Mouse (Mus musculus): ENCODE measurements around the gene Calml4. TPM values are rescaled to one million over a fixed set of nuclear protein-coding genes. Genes with fewer than 3 reads are reported as not detected.
A peak's percentile ranks its signal among the peaks of the same experiment; 100 is the strongest.
"Not testable (repeated sequence)": the region's sequence is repeated elsewhere in the genome, so short reads cannot be mapped to it uniquely, and the experiment has no call there.

Calml4 gene
- polyA plus RNA-seq, 1 experiment from 2014 or later, result 4.5 TPM

DNA sequence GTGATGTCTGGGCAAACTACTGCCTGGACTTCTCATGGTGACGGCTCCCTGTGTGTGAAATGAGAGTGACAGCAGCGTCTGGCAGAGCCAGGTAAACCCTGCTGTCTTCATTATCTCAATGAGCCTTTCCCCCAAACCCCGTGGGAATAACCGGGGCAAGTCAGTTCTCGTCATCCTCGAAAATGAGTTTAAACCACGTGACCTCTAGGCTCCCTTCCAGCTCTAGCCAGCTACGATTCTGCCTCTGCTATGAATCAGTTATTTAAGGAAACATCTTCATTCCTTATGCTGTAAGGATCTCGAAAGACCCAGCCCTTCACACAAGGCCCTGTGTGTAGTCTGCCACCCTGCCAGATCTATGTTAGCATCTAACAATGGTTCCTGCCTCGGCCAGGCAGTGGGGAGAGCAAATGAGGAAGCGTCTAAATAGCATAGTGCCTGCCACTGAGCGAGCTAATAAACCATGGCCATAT is 40.7 kb upstream of the Calml4 start:
- no peaks in the 10 kb centered on the region for H3K27me3 ChIP-seq (ENCODE audit: control insufficient read depth, insufficient read depth, low read length)
- H3K9me3 ChIP-seq (ENCODE audit: control insufficient read depth, low read length), result no peaks in the 10 kb centered on the region
- no peak for DNase-seq (ENCODE audit: low spot score)
- H3K4me2 ChIP-seq (replicated peaks; ENCODE audit: low read depth, low read length), result no peak overlapping the region
- no peak overlapping the region for H3K9ac ChIP-seq (ENCODE audit: low read depth, low read length)
- H3K36me3 ChIP-seq (ENCODE audit: control insufficient read depth, insufficient read depth, low read length), result no peaks in the 10 kb centered on the region
- H3K4me3 ChIP-seq (ENCODE audit: low read depth, low read length), result no peak overlapping the region
- H3K4me1 ChIP-seq (replicated peaks; ENCODE audit: control insufficient read depth, insufficient read depth, low read length), result no peaks in the 10 kb centered on the region
- WGBS, result 70% methylated on average over 12 of the region's 12 CpGs
- no peak overlapping the region for H3K27ac ChIP-seq (ENCODE audit: low read depth, low read length)
- ATAC-seq (ENCODE audit: low FRiP score), result no peak

DNA sequence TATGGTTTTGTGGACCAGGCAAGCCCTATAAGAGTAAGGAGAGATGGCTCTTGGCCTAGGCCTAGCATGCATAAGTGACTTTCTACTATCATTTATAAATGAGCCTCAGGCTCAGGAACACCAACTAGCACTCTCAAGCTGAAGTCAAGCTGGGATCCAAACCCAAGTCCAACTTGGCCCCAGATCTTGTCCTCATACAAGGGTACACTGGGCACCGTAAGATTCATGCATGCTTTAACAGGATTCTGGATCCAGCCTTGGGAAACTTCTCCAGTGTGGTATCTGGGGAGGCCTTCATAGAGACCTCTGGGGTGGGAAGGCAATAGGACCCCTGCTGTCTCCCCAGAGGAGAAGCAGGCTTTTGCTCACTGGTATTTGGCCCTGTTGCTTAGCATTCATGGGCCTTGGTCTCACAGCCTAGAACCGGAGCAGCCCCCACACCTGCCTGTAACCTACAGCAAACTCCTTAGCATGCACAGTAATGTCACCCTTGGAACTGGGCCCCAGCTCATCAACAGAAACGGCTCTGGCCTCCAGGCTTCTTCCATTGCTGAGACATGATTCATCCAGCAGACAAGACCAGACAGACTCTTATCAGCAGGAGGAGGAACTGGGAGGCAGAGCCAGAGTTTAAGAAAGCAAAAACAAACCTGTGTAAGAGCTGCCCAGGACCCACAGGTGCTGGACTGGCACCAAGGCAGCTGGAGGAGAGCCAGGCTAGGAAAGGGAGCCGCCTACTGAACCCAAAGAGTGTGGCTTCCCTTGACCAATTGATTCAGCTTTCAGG is 39.9 kb upstream of the Calml4 start:
- Histone ChIP-seq H3K36me3 (ENCODE audit: control insufficient read depth, insufficient read depth, low read length) (no peaks in the 10 kb centered on the region), H3K9ac (ENCODE audit: low read depth, low read length) (no peak overlapping the region), H3K27me3 (ENCODE audit: control insufficient read depth, insufficient read depth, low read length) (no peaks in the 10 kb centered on the region), H3K27ac (ENCODE audit: low read depth, low read length) (no peak overlapping the region), H3K4me2 (replicated peaks; ENCODE audit: low read depth, low read length) (no peak overlapping the region), H3K4me3 (ENCODE audit: low read depth, low read length) (no peak overlapping the region), H3K9me3 (ENCODE audit: control insufficient read depth, low read length) (no peaks in the 10 kb centered on the region), H3K4me1 (replicated peaks; ENCODE audit: control insufficient read depth, insufficient read depth, low read length) (no peaks in the 10 kb centered on the region)
- DNase-seq (ENCODE audit: low spot score) (no peak), ATAC-seq (ENCODE audit: low FRiP score) (no peak)
- WGBS, result 89% methylated on average over 4 of the region's 4 CpGs

DNA sequence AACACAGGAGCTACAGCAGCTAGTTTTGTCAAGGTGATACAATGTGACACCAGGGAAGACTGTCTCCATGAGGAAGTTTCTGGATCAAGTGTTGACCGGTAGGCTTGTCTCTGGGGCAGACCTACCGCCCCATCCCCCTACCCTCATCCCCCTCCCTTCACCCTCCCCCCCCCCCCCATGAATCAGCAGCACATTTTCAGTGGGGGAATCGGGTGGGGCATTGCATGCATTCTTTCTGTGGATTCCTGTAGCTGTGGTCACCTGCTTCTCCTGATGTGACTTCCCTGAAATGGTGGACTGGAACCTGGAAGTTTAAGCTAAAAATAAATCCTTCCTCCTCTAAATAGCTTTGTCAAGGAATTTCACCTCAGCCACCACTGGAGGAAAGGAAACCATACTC is 38.4 kb upstream of the Calml4 start:
- H3K27me3 ChIP-seq (ENCODE audit: control insufficient read depth, insufficient read depth, low read length), result no peaks in the 10 kb centered on the region
- DNase-seq (ENCODE audit: low spot score), result no peak
- H3K4me1 ChIP-seq (replicated peaks; ENCODE audit: control insufficient read depth, insufficient read depth, low read length), result no peaks in the 10 kb centered on the region
- WGBS, result 84% methylated on average over 3 of the region's 3 CpGs
- H3K4me3 ChIP-seq (ENCODE audit: low read depth, low read length), result no peak overlapping the region
- no peak overlapping the region for H3K4me2 ChIP-seq (replicated peaks; ENCODE audit: low read depth, low read length)
- no peaks in the 10 kb centered on the region for H3K9me3 ChIP-seq (ENCODE audit: control insufficient read depth, low read length)
- ATAC-seq (ENCODE audit: low FRiP score), result no peak
- no peaks in the 10 kb centered on the region for H3K36me3 ChIP-seq (ENCODE audit: control insufficient read depth, insufficient read depth, low read length)
- no peak overlapping the region for H3K9ac ChIP-seq (ENCODE audit: low read depth, low read length)
- H3K27ac ChIP-seq (ENCODE audit: low read depth, low read length), result no peak overlapping the region

DNA sequence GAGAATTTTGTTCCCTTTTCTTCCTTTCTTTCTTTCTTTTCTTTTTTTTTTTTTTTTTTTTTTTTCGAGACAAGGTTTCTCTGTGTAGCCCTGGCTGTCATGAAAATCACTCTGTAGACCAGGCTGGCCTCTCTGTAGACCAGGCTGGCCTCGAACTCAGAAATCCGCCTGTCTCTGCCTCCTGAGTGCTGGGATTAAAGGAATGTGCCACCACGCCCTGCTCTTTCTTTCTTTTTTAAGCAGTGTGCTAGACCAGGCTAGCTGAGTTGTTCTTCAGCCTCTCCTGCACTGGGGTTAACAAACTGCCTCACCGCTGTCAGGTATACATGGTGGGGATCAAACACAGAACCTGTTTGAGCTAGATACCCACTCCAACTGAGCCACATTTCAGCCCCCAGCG is 38.0 kb upstream of the Calml4 start:
- not testable (repeated sequence) for ATAC-seq (ENCODE audit: low FRiP score)

DNA sequence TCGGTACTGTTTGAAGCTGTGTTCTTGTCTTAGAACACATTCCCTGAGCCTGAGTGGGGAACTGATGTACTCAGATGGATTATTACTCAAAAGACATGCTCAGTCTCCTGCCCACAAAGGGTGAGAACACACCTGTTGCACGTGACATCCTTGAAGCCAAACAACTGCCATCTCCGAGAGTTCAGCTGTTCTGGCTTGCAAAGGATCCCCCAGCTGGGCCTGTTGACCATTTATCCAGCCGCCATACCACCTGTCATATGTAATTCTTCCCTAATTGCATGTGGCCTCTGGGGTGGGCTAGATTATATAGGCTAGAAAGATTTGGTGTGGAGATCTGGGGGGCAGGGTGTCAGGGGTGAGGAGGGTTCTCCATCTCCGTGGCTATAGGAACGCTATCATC is 37.1 kb upstream of the Calml4 start:
- H3K4me1 ChIP-seq (replicated peaks; ENCODE audit: control insufficient read depth, insufficient read depth, low read length), result no peaks in the 10 kb centered on the region; the same call in 1 of the 2 replicates
- H3K4me3 ChIP-seq (ENCODE audit: low read depth, low read length), result no peak overlapping the region
- no peaks in the 10 kb centered on the region for H3K36me3 ChIP-seq (ENCODE audit: control insufficient read depth, insufficient read depth, low read length)
- no peak overlapping the region for H3K27ac ChIP-seq (ENCODE audit: low read depth, low read length)
- WGBS, result 85% methylated on average over 6 of the region's 6 CpGs
- H3K9me3 ChIP-seq (ENCODE audit: control insufficient read depth, low read length), result no peaks in the 10 kb centered on the region
- no peak overlapping the region for H3K9ac ChIP-seq (ENCODE audit: low read depth, low read length)
- ATAC-seq (ENCODE audit: low FRiP score) (no peak), DNase-seq (ENCODE audit: low spot score) (no peak)
- no peak overlapping the region for H3K4me2 ChIP-seq (replicated peaks; ENCODE audit: low read depth, low read length)
- no peaks in the 10 kb centered on the region for H3K27me3 ChIP-seq (ENCODE audit: control insufficient read depth, insufficient read depth, low read length)

More for the DNA sequence above, 38.0 kb upstream of the Calml4 start:
- not testable (repeated sequence) for H3K4me2 ChIP-seq (replicated peaks; ENCODE audit: low read depth, low read length); H3K36me3 ChIP-seq (ENCODE audit: control insufficient read depth, insufficient read depth, low read length); H3K4me3 ChIP-seq (ENCODE audit: low read depth, low read length); H3K27ac ChIP-seq (ENCODE audit: low read depth, low read length); H3K9ac ChIP-seq (ENCODE audit: low read depth, low read length); DNase-seq (ENCODE audit: low spot score); H3K9me3 ChIP-seq (ENCODE audit: control insufficient read depth, low read length); H3K4me1 ChIP-seq (replicated peaks; ENCODE audit: control insufficient read depth, insufficient read depth, low read length); H3K27me3 ChIP-seq (ENCODE audit: control insufficient read depth, insufficient read depth, low read length)
- WGBS, result 82% methylated on average over 6 of the region's 6 CpGs

DNA sequence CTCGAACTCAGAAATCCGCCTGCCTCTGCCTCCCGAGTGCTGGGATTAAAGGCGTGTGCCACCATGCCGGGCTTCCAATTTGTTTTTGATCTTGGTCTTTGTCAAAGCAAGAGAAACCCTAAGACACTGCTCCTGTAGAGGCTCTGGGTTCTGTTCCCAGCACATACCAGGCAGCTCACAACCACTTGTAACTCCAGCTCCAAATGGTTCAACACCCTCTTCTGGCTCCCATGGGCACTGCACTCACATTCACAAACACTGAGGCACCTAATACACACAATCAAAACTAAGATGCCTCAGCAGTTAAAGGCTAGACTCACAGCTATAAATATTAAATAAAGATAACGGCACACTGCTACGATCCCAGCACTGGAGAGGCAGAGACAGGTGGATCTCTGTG is 36.1 kb upstream of the Calml4 start:
- DNase-seq (ENCODE audit: low spot score) (no peak), ATAC-seq (ENCODE audit: low FRiP score) (no peak)
- H3K27ac ChIP-seq (ENCODE audit: low read depth, low read length), result no peak overlapping the region
- H3K9me3 ChIP-seq (ENCODE audit: control insufficient read depth, low read length), result no peaks in the 10 kb centered on the region
- H3K4me2 ChIP-seq (replicated peaks; ENCODE audit: low read depth, low read length), result no peak overlapping the region
- no peak overlapping the region for H3K4me3 ChIP-seq (ENCODE audit: low read depth, low read length)
- no peaks in the 10 kb centered on the region for H3K36me3 ChIP-seq (ENCODE audit: control insufficient read depth, insufficient read depth, low read length)
- 95% methylated on average over 7 of the region's 7 CpGs for WGBS
- H3K9ac ChIP-seq (ENCODE audit: low read depth, low read length), result no peak overlapping the region
- H3K27me3 ChIP-seq (ENCODE audit: control insufficient read depth, insufficient read depth, low read length), result no peaks in the 10 kb centered on the region
- H3K4me1 ChIP-seq (replicated peaks; ENCODE audit: control insufficient read depth, insufficient read depth, low read length), result no peaks in the 10 kb centered on the region; the same call in 1 of the 2 replicates

DNA sequence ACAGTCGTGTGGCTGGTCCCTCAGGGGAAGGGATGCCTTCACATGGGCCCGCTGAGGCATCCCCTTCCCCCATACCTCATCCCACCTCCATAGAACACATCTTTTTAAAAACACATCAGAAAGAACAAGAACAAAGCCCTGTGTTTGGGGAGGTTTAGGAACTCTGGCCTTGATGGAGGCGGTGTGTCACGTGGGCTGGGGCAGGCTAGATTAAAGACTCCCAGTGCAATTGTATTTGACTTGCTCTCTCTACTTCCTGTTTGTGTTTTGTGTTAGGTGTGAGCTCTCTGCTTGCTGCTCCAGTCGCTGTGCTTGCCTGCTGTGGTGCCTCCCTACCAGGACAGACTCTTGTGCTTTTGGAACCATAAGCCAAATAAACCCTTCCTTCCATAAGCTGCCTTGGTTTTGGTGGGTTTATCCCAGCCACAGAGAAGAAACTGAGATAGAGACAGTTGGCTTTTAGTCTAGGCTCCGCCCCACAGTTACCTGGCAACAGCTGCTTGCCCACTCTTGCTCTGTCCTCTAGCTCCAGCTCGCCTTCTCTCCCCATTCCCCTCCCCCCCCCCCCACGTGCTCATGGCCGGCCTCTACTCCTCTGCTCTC is 32.0 kb upstream of the Calml4 start:
- 5% methylated on average over 9 of the region's 9 CpGs for WGBS
- no peak overlapping the region for H3K9ac ChIP-seq (ENCODE audit: low read depth, low read length)
- no peak overlapping the region for H3K27ac ChIP-seq (ENCODE audit: low read depth, low read length)
- no peaks in the 10 kb centered on the region for H3K36me3 ChIP-seq (ENCODE audit: control insufficient read depth, insufficient read depth, low read length)
- ATAC-seq (ENCODE audit: low FRiP score) (no peak), DNase-seq (ENCODE audit: low spot score) (peak; percentile 45)
- no peak overlapping the region for H3K4me3 ChIP-seq (ENCODE audit: low read depth, low read length)
- H3K27me3 ChIP-seq (ENCODE audit: control insufficient read depth, insufficient read depth, low read length), result no peaks in the 10 kb centered on the region
- H3K4me1 ChIP-seq (replicated peaks; ENCODE audit: control insufficient read depth, insufficient read depth, low read length), result no peaks in the 10 kb centered on the region; the same call in 1 of the 2 replicates
- H3K9me3 ChIP-seq (ENCODE audit: control insufficient read depth, low read length), result no peaks in the 10 kb centered on the region
- H3K4me2 ChIP-seq (replicated peaks; ENCODE audit: low read depth, low read length), result no peak overlapping the region

DNA sequence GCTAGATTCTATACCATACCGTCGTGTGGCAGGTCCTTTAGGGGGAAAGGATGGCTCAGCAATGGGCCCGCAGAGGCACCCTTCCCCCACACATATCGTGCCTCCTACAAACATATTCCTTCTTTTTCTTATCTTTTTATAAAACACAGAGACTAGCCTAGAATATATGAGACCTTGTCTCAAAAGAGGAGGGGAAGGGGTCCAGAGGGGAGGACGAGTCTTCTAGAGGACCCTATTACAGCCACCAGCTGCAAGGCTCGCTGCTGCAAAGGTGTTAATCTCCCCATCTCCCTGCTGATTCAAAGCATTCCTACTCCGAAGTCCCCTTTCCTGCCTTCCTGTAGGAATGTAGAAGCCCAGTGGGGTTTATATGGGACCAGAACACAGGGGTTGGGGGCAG is 31.4 kb upstream of the Calml4 start:
- Histone ChIP-seq H3K9ac (ENCODE audit: low read depth, low read length) (0 out of 2 replicates have a peak overlapping the region, but pooled peaks have one; percentile 9), H3K4me1 (replicated peaks; ENCODE audit: control insufficient read depth, insufficient read depth, low read length) (no peaks in the 10 kb centered on the region; the same call in 1 of the 2 replicates)

More for the DNA sequence above, 31.4 kb upstream of the Calml4 start:
- Histone ChIP-seq H3K27me3 (ENCODE audit: control insufficient read depth, insufficient read depth, low read length) (no peaks in the 10 kb centered on the region), H3K9me3 (ENCODE audit: control insufficient read depth, low read length) (no peaks in the 10 kb centered on the region), H3K36me3 (ENCODE audit: control insufficient read depth, insufficient read depth, low read length) (no peaks in the 10 kb centered on the region), H3K27ac (ENCODE audit: low read depth, low read length) (no peak overlapping the region), H3K4me3 (ENCODE audit: low read depth, low read length) (no peak overlapping the region), H3K4me2 (replicated peaks; ENCODE audit: low read depth, low read length) (no peak overlapping the region)
- WGBS, result 6% methylated on average over 7 of the region's 7 CpGs
- ATAC-seq (ENCODE audit: low FRiP score), result no peak
- no peak for DNase-seq (ENCODE audit: low spot score)
